Mouse (Mus musculus) thymus, postnatal 14 days (tissue): ENCODE measurements around the gene Prkd3.

Source experiments
- DNase-seq: peaks from one replicate; pipeline ENCODE4 v3.0.0; 2021

Gene Prkd3

GRCm38 (mm10) chr17:79020208-79020983 lies at the start of gene Prkd3:
Gene Prkd3 (minus strand): TSS chr17:79020816.
- DNase-seq = peak; percentile 87

DNA sequence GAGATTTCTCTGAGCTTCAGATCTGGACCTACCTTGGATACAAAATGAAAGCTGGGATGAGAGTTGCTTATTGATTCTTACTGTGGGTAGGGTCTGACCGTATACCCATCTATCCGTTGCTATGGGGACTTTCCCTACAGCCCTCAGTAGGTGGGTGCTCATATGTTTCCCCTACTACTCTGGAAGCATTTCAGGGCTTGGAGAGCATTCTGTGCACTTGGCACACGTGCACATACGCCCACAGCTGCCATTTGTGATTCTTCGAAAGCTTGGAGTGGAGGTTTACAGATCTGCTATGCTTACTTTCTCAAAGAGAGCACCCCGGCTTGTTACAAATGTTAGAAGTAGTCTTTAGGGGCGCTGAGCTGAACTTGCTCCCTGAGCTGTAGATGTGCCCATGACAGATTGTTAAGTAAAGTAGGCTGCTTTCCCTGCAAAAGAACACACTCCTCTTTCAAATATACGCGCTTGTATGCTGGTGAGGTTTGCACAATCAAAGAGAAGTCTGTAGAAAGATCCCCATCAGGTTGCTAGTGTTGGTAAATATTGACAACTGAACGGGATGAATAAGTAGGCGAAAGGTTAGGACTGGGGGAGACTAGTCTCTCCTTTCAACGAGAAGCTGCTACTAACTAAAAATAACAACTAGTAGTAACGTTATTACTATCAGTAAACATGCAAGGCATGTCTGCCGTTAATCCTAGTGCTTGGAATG lies 49.3 kb upstream of the Prkd3 start:
- no peak for DNase-seq

- no peak for DNase-seq
Observed at GRCm38 (mm10) chr17:79069019-79069418, 48.4 kb upstream of the Prkd3 start.

GRCm38 (mm10) chr17:79068581-79068980 lies 48.0 kb upstream of the Prkd3 start:
- DNase-seq = no peak

DNA sequence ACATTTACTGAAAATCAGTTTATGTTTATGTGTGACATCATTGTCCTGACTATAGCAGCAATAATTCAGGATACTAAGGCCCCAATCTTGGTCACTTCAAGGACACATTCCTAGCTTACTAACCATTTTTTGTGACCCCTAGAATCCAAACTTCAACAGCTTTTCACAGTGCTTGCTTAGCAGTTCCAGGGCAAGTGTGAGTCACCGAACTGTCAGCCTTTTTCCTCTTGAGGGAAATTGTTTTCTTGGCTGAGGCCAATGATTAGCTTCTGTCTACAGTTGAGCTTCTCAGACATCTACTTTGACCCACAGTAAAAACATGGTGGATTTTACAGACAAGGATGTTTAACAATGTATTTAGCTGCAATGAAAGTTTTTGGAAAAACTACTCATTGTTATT lies 43.6 kb upstream of the Prkd3 start:
- no peak for DNase-seq

GRCm38 (mm10) chr17:79060221-79060620 lies 39.6 kb upstream of the Prkd3 start:
- DNase-seq = no peak

DNA sequence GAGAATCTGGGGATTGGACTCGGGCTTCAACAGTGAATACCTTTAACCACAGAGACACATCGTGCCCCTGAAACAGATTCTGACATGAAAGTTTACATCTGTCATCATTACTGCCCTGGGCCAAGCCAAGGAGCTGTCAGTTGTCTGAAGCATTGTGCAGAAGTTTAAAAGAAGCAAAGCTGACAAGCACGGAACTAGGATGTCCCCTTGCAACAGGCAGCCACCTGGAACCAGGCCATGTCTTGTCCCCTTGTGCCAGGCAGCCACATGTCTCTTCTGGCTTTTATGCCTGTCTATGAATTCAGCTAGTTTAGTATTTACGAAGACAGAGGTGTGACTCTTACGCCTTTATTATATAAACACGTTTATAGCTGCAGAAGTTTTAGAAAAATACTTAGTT lies 37.7 kb upstream of the Prkd3 start:
- no peak for DNase-seq

DNA sequence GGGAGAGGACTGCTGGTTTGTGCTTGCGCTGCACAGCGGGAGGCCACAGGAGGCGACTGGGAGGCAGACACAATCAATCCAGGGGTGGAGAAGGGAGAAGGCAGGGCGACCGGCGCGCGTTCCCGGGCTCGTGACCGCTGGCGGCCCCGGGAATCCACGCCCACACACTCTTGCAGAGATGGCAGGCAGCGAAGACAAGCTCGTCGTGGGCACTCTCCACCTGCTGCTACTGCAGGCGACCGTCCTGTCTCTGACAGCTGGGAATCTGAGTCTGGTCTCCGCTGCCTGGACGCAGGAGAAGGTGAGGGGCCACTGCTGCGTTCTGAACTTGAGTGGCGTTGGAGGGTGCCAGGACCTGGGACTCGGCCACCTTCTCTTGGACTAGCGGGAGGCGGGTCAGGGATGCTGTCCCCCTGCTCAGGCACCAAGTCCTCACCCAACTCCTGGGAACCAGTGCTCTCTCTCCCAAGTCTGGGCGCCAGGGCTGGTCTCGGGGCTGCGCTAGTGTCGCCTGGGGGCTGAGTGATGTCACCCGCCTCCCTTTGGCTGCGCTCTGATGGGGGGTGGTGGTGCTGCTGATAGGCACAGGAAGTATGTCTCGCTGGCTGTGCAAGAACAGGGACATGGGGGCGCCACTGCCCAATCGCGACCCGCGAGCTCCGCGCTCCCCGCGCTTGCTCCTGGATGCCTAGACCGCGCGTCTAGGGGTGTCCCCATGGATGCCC lies 31.6 kb upstream of the Prkd3 start:
- peak; percentile 78 for DNase-seq

- DNase-seq = no peak
Observed at GRCm38 (mm10) chr17:79051606-79052005, 31.0 kb upstream of the Prkd3 start, which contains the start of gene Qpct. Gene Qpct (plus strand): TSS chr17:79051906.

DNA sequence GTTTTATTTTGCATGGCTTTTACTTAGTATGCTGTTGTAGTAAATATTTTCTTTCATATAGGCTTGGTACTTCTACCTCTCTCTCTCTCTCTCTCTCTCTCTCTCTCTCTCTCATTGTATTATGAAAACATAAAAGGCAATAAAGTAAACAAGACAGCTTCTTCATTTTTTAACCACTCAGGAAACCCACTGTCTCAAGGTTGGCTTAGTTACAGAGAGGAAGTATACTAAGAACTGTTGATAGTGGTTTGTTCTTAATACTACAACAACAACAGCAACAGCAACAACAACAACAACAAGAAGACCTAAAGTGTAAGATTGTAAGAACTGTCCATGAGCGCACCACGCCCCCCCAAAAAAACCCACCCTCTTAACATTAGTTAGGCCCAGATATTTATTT lies 23.1 kb upstream of the Prkd3 start:
- no peak for DNase-seq

GRCm38 (mm10) chr17:79039660-79040059 lies 19.0 kb upstream of the Prkd3 start:
- no peak for DNase-seq

GRCm38 (mm10) chr17:79032782-79033181 lies 12.2 kb upstream of the Prkd3 start:
- DNase-seq = no peak

- DNase-seq = no peak
Observed at GRCm38 (mm10) chr17:79031569-79031968, 11.0 kb upstream of the Prkd3 start.

DNA sequence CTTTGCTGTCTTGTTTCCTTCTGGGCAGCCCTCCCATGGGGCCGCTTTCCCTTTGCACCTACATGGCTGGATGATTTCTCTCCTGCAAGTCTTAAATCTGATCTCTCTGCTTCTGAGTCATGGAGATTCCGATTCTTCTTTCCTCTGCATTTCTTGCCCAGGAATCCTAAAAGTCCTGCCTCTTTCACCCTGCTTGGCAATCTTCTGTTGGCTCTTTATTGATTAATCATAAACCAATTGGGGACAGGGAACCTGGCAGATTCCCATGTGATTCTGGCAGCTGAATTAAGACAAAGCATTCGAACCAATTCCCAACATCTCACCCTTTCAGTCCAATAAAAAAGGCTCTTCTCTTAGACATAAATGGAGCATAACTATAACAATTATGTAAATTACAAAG lies 8.6 kb upstream of the Prkd3 start:
- no peak for DNase-seq

GRCm38 (mm10) chr17:79024544-79024943 lies 3.9 kb upstream of the Prkd3 start:
- DNase-seq = no peak

DNA sequence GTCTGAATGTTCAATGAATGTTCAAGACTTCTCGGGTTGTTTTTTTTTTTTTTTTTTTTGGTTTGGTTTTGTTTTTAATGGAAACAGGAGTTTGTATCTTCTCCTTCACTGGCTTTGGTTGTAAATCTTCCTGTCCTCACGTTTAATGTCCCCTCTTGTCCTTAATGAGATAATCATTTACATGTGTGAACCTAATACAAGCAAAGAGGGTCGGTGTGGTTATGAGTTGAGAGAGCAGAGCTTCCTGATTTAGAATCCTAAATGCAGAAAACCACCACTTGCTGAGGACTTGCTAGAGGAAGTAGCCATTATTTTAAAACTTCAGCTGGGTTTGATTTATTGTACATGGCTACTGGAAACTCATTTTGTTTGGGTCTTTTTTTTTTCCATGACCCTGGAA lies 2.1 kb upstream of the Prkd3 start:
- no peak for DNase-seq

- DNase-seq = no peak
Observed at GRCm38 (mm10) chr17:79020984-79021335, 344 bp upstream of the Prkd3 start.

- DNase-seq = no peak
Observed at GRCm38 (mm10) chr17:79019726-79020207, 849 bp downstream of the Prkd3 start.

GRCm38 (mm10) chr17:79018422-79018821 lies 2.2 kb downstream of the Prkd3 start:
- no peak for DNase-seq

- no peak for DNase-seq
Observed at GRCm38 (mm10) chr17:79015831-79016230, 4.8 kb downstream of the Prkd3 start.

- DNase-seq = no peak
Observed at GRCm38 (mm10) chr17:79014911-79015685, 5.5 kb downstream of the Prkd3 start.

- DNase-seq = no peak
Observed at GRCm38 (mm10) chr17:79013625-79014024, 7.0 kb downstream of the Prkd3 start.

DNA sequence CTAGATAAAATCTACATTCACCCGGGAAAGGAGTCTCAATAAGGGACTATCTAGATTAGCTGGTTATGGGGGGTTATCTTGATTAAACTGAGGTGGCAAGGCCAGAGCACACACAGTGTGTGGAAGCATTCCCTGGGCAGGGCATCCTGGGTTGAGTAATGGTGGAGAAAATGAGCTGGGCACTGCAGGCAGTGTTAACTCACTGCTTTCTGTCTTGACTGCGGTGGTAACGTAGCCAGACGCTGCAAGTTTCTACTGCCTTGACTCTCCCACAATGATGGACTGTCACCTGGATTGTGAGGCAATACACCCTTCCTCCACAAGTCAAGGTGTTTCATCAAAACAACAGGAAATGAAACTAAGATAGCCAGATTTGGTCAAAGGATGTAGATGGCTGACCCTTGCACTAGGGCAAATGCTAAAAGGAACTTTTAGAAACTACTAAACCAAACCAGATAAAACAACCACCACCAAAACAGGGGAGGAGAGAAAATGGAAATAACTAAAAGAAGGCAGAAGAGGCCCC lies 20.8 kb downstream of the Prkd3 start:
- DNase-seq = no peak
